Mouse (Mus musculus): ENCODE results near the gene Reg1.
"Not testable (repeated sequence)": the region's sequence is repeated elsewhere in the genome, so short reads cannot be mapped to it uniquely, and the experiment has no call there.

Reg1 gene

GRCm38 (mm10) chr6:78422411-78422810, at the start of gene Reg1:
Gene Reg1 (plus strand): TSS chr6:78422711.
- not testable (repeated sequence) for DNase-seq

- no peak for DNase-seq
Measured at GRCm38 (mm10) chr6:78378765-78379164, 43.7 kb upstream of the Reg1 start, which contains the start of gene Reg3d. Gene Reg3d (minus strand): TSS chr6:78378865.

- DNase-seq: no peak
Measured at GRCm38 (mm10) chr6:78380409-78380808, 42.1 kb upstream of the Reg1 start, which contains the start of gene Reg3a. Gene Reg3a (plus strand): TSS chr6:78380709.

GRCm38 (mm10) chr6:78385609-78386008, 36.9 kb upstream of the Reg1 start:
- DNase-seq: no peak

GRCm38 (mm10) chr6:78395323-78395722, 27.2 kb upstream of the Reg1 start, which contains the start of gene Reg2:
Gene Reg2 (plus strand): TSS chr6:78395623.
- not testable (repeated sequence) for DNase-seq

- no peak for DNase-seq
Measured at GRCm38 (mm10) chr6:78425497-78425896, 3.0 kb downstream of the Reg1 start.

- no peak for DNase-seq
Measured at GRCm38 (mm10) chr6:78447202-78447601, 24.7 kb downstream of the Reg1 start.

- DNase-seq: no peak
Measured at GRCm38 (mm10) chr6:78448409-78448808, 25.9 kb downstream of the Reg1 start.

- DNase-seq: no peak
Measured at GRCm38 (mm10) chr6:78452804-78453203, 30.3 kb downstream of the Reg1 start.

- no peak for DNase-seq
Measured at GRCm38 (mm10) chr6:78460191-78460825, 37.8 kb downstream of the Reg1 start.

GRCm38 (mm10) chr6:78462360-78462759, 39.8 kb downstream of the Reg1 start:
- DNase-seq: no peak

GRCm38 (mm10) chr6:78463266-78463665, 40.8 kb downstream of the Reg1 start:
- no peak for DNase-seq

GRCm38 (mm10) chr6:78468772-78469171, 46.3 kb downstream of the Reg1 start, which contains the start of gene Reg3g:
Gene Reg3g (minus strand): TSS chr6:78468872.
- peak; percentile 0 for DNase-seq

GRCm38 (mm10) chr6:78469287-78469686, 46.8 kb downstream of the Reg1 start:
- DNase-seq: no peak
